Mouse (Mus musculus): ENCODE results near the gene Ahnak2.
"Not testable (repeated sequence)": the region's sequence is repeated elsewhere in the genome, so short reads cannot be mapped to it uniquely, and the experiment has no call there.

The Ahnak2 gene

GRCm38 (mm10) chr12:112821216-112821615 lies 18.8 kb upstream of the Ahnak2 start:
- peak; percentile 47 for DNase-seq (ENCODE audit: low read depth, low spot score)

- DNase-seq (ENCODE audit: low read depth, low spot score), result no peak
Observed at GRCm38 (mm10) chr12:112820401-112820999, 18.0 kb upstream of the Ahnak2 start.

- no peak for DNase-seq (ENCODE audit: low read depth, low spot score)
Observed at GRCm38 (mm10) chr12:112819057-112819662, 16.7 kb upstream of the Ahnak2 start.

GRCm38 (mm10) chr12:112816866-112817265 lies 14.4 kb upstream of the Ahnak2 start:
- DNase-seq (ENCODE audit: low read depth, low spot score), result not testable (repeated sequence)

GRCm38 (mm10) chr12:112816294-112816693 lies 13.8 kb upstream of the Ahnak2 start:
- DNase-seq (ENCODE audit: low read depth, low spot score), result no peak

GRCm38 (mm10) chr12:112814682-112815470 lies 12.4 kb upstream of the Ahnak2 start:
- DNase-seq (ENCODE audit: low read depth, low spot score), result no peak

- no peak for DNase-seq (ENCODE audit: low read depth, low spot score)
Observed at GRCm38 (mm10) chr12:112813370-112813769, 10.9 kb upstream of the Ahnak2 start.

- no peak for DNase-seq (ENCODE audit: low read depth, low spot score)
Observed at GRCm38 (mm10) chr12:112810092-112810885, 7.8 kb upstream of the Ahnak2 start.

- DNase-seq (ENCODE audit: low read depth, low spot score), result no peak
Observed at GRCm38 (mm10) chr12:112809641-112810040, 7.2 kb upstream of the Ahnak2 start.

- DNase-seq (ENCODE audit: low read depth, low spot score), result peak; percentile 89
Observed at GRCm38 (mm10) chr12:112808587-112809364, 6.3 kb upstream of the Ahnak2 start, which contains the start of gene Clba1. Gene Clba1 (plus strand): TSS chr12:112808937.

GRCm38 (mm10) chr12:112808212-112808586 lies 5.7 kb upstream of the Ahnak2 start:
- DNase-seq (ENCODE audit: low read depth, low spot score), result no peak

GRCm38 (mm10) chr12:112807796-112808195 lies 5.3 kb upstream of the Ahnak2 start:
- no peak for DNase-seq (ENCODE audit: low read depth, low spot score)

- no peak for DNase-seq (ENCODE audit: low read depth, low spot score)
Observed at GRCm38 (mm10) chr12:112806044-112806443, 3.6 kb upstream of the Ahnak2 start.

GRCm38 (mm10) chr12:112804046-112804445 lies 1.6 kb upstream of the Ahnak2 start:
- DNase-seq (ENCODE audit: low read depth, low spot score), result no peak

- no peak for DNase-seq (ENCODE audit: low read depth, low spot score)
Observed at GRCm38 (mm10) chr12:112802917-112803316, 460 bp upstream of the Ahnak2 start.

- DNase-seq (ENCODE audit: low read depth, low spot score), result peak; percentile 66
Observed at GRCm38 (mm10) chr12:112800476-112800875, 2.0 kb downstream of the Ahnak2 start.

- no peak for DNase-seq (ENCODE audit: low read depth, low spot score)
Observed at GRCm38 (mm10) chr12:112799237-112799970, 3.1 kb downstream of the Ahnak2 start.

GRCm38 (mm10) chr12:112798716-112799115 lies 3.7 kb downstream of the Ahnak2 start:
- no peak for DNase-seq (ENCODE audit: low read depth, low spot score)

GRCm38 (mm10) chr12:112798332-112798681 lies 4.2 kb downstream of the Ahnak2 start:
- no peak for DNase-seq (ENCODE audit: low read depth, low spot score)

GRCm38 (mm10) chr12:112797672-112798331 lies 4.7 kb downstream of the Ahnak2 start:
- DNase-seq (ENCODE audit: low read depth, low spot score), result no peak
